Mouse (Mus musculus) Muller cell, postnatal 12 days (primary cell): ENCODE results near the gene Cd27.
A peak's percentile ranks its signal among the peaks of the same experiment; 100 is the strongest.
"Not testable (repeated sequence)": the region's sequence is repeated elsewhere in the genome, so short reads cannot be mapped to it uniquely, and the experiment has no call there.

Source experiments
- DNase-seq: peaks from one replicate; pipeline ENCODE4 v3.0.0-alpha.2; 2015; ENCODE audit errors: inconsistent ontology term

The Cd27 gene

DNA sequence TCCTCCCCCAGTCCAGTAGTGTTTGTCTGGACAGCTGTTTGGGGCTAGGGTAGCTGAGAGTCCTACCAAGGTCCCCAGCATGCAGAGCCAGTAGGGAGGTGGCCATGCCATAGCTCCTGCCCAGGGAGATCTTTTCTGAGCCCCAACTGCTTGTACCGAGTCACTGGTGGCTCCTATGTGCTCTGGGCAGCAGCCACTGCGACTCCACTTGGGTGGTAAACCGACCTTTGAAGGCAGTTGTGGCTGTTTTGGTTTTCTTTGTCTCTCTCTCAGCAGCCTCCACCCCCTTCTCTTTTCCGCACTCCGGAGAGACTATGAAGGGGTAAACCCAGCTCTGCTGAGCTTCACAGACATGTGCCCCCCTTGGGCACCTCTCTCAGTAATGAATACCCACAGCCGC, at the start of gene Cd27:
Gene Cd27 (minus strand): TSS at position 229 of the 400 bp plus-strand sequence.
- no peak for DNase-seq

DNA sequence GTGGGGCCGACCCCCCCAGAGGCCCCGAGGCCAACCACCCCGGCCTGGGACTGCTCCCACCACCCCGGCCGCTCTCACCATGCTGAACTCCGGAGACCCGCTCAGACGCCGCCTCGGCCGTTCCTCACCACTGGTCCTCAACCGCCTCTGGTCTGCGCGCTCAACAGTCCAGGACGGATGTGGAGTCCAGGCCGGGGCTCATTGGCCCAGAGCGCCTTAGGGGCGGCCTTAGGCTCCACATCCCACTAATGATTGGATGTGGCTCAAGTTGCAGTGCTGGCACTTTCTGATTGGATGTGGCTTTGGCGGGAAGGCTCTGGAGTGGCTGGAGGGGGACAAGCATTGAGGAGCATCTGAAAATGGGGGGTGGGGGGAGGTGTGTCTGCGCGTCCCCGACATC, 49.1 kb upstream of the Cd27 start, which contains the start of gene Tuba3a:
Gene Tuba3a (minus strand): TSS at position 153 of the 400 bp plus-strand sequence.
- DNase-seq = no peak

DNA sequence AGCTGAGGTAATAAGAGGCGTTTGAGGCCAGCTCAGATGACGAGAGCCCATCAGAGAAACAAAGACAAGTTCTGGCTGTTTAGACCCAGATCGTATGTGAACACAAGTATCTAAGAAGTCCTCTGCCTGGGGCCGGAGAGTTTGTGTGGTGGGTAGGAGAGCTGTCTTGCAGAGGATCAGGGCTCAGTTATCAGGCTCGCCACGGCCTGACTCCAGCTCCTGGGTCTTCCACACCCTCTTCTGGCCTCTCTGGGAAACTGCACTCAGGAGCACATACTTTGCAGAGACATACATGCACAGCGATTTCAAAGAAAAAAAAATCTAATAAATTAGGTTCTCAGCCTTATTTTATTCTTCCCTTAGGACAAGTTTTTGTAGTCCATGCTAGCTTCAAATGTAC, 47.9 kb upstream of the Cd27 start:
- DNase-seq = no peak

DNA sequence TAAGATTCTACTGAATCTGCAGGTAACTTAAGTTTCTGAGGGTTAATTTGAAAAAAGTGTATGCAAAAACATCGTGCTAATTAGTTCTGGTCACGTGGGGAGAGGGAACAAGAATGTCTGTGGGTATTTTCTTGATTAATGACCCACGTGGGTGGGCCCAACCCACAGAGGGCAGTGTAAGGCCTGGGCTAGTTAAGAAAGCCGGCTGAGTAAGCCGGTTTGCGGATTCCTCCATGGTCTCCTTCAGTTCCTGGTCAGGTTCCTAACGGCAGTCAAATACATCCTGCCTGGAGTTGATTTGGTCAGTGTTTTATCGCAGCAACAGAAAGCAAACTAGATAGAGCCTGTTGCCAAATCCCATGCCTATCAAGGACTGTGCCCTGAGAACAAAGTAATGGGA, 47.4 kb upstream of the Cd27 start:
- DNase-seq = peak; percentile 41

DNA sequence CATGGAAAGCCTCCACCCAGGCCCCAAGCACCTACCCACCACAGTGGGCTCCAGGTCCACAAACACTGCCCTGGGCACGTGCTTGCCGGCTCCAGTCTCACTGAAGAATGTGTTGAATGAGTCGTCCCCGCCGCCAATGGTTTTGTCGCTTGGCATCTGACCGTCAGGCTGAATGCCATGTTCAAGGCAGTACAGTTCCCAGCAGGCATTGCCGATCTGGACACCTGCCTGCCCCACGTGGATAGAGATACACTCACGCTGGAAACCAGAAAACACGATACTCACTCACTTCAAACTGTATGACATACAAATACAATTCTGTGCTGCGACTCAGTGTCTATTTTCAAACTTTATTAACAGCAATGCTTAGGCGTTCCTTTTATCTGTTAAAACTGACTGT, 45.9 kb upstream of the Cd27 start:
- not testable (repeated sequence) for DNase-seq

DNA sequence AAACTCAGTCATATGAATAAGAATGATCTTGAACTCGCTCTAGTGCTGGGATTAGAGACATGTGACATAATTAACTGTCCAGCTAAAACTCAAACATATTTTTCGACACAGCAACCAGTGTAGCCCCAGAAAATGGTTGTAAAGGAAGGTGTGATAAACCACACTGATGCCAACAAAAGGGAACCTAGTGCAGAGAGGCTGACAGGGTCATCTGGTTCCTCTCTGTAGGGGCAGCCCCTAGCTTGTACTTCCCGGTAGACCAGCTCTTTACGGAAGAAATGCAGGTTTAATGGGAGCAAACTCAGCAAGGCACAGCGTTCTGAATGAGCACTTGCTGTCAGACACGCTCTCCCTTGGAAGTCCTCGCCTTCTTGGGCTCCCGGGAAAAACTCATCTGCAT, 42.9 kb upstream of the Cd27 start:
- DNase-seq = no peak

DNA sequence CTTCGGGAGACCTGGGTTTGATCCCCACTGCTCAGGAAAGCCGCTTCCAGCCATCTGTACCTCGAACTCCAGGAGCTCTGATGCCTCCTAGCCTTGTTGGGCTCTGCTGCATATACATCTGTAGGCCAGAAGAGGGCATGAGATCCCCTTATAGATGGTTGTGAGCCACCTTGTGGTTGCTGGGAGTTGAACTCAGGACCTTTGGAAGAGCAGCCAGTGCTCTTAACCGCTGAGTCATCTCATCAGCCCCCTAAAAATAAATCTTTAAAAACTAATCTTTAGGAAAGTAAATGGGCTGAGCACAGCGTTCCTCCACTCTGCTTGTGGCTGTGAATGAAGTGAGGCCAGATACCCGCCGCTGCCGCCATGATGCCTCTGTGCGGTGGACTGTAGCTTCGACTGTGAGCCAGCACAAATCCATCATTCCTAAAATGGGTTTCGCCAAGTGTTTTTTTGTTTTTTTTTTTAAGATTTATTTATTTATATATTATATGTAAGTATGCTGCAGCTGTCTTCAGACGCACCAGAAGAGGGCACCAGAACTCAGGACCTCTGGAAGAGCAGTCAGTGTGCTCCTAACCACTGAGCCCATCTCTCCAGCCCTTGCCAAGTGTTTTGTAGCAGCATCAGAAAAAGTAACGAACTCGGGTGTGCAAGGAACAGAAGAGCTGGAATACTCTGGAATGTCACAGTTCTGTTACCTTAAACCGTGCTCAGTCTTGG, 38.2 kb upstream of the Cd27 start:
- DNase-seq = peak; percentile 38

DNA sequence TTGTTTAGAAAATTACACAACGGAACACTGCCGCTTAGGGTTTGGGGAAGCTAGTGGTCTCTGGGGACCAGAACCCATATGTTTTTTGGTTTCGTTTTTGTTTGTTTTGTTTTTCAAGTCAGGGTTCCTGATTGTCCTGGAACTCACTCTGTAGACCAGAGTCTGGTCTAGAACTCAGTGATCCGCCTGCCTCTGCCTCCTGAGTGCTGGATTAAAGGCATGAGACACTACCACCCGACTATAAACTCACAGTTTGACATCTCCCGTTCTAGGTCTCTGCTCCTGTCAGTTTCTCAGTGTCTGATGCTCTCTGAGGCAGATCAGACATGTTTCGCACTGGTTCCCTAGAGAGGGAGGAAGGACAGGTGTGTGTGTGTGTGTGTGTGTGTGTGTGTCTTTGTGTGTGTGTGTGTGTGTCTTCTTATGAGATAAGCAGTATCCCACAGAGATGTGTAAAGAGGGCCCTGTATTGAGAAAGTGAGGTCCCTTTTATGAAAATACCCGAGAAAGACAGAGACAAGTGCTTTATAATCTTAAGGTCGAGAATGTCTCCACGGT, 35.5 kb upstream of the Cd27 start:
- no peak for DNase-seq

DNA sequence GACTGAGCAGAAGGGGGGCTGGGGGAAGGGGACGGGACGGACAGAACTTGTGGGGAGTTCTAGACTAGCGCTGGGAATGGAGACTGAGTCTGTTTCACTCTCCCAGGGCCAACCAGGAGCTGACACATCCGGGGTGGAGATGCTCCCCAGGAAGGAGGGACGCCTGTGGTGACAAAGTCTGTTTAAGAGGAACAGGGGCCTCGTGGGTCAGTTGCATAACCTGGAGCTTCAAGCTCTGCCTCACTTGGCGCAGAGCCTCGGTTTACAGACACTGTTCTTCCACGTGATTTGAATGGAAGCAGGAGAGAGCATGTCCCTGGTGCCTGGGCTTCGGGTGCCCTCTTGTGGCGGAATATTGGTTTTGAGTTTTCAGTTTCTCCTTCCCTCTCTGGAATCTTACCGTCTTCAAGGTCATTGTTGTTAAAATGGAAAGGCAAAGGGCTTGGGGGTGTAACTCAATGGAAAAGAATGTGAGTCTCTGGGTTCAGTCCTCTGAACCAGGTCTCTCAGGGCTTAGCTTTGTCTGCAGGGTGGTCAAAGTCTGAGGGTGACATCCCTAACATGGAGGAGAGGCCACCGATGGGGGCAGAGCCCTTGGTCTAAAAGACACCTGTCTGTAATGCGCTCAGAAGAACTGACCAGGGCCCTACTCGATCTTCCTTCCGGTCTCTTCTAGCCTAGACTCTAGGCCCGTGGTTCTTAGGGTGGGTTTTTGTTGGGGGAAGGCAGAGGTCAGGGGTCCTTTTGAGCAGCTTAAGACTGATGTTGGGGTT, 34.8 kb upstream of the Cd27 start:
- DNase-seq = peak; percentile 92

DNA sequence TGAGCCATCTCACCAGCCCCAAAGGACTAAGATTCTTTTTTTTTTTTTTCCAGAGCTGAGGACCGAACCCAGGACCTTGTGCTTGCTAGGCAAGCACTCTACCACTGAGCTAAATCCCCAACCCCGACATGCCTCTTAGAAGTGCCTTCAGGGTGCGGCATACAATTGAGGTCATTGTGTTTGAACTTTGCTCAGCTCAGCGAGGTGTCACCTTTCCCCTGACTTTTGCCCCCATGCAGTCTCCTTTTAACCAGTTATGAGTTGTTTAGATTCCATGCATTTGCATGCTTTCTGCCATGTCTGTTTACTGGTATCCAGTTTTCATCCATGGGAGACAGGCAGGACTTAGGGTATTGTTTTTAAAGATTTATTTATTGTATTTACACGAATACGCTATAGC, 32.0 kb upstream of the Cd27 start:
- DNase-seq = no peak

DNA sequence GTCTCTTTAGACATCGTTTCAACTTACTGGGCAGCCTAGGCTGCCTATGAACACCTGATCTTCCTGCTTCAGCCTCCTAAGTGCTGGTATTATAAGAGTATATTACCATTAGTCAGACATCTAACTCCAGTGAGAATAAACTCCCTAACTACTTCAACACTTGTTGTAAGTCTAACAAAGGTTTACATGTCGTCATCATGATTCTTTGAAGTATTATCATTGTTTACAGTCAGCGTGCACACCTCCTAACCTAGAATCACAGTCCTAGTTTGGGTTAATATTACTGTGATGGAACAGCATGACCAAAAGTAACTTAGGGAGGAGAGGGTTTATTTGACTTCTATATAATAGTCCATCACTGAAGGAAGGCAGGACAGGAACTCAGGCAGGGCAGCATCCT, 30.7 kb upstream of the Cd27 start:
- DNase-seq = no peak

DNA sequence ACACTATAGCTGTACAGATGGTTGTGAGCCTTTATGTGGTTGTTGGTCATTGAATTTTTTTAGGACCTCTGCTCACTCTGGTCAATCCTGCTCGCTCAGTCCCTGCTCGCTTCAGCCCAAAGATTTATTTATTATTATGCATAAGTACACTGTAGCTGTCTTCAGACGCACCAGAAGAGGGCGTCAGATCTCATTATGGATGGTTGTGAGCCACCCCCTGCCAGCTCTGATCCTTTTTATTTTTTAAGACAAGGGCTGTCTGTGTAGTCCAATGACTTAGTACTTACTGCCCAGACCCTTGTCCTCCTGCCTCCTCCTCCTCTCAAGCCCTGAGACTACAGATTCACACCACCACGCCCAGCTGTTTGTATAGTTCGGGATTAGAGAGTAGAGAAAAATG, 29.8 kb upstream of the Cd27 start:
- DNase-seq = not testable (repeated sequence)

DNA sequence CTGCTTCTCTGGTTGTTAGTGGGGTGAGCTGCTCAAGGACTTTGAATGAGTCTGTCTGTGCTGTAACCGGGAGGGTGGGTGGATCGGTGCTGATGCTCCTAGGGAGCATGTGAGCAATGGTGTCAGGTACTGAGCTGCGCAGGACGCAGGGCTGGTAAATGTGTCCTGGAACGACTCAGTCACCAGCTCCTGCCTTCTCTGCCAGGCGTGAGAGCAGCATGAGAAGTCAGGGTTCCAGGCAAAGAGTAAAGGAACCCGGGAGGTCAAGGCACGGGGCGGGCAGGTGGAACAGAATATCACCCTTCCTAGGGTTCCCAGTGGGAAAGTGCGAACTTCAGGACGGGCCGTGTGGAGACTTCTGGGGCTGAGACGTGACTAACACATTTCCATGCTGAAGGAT, 29.3 kb upstream of the Cd27 start:
- DNase-seq = no peak

DNA sequence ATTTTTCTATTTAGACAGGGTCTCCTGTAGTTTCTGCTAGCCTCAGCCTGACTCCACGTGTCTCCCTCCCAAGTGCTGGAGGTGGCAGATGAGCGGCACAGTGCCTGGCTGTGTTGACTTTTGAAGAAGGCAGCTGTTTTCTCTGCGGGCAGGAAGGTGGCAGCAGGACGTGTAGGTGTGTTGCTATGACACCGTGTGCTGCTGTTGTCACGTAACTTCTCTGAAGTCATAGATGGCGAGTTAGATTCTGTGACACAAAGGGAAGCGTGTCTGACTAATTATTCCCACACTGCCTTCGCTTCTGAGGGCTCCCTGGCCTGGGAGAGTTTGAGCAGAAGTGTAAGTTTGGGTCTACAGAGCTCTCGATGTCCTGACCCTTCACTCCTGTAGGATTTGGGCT, 28.4 kb upstream of the Cd27 start:
- no peak for DNase-seq

DNA sequence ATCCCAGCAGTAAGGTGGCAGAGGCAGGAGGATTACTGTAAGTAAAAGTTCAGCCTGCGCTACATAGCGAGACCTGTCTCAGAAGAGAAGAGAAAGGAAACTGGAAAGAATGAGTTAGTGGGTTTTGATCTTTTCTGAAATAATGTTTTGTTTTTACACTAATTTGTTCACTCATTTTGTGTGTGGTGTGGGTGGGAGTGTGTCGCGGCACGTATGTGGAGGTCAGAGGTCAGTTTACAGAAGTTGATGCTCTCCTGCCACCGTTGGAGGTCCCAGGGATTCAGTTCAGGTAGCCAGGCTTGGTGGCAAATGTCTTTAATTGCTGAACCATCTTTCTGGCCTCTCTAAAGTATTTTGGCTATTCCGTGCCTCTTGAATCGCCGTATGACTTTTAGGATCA, 27.4 kb upstream of the Cd27 start:
- DNase-seq = no peak

DNA sequence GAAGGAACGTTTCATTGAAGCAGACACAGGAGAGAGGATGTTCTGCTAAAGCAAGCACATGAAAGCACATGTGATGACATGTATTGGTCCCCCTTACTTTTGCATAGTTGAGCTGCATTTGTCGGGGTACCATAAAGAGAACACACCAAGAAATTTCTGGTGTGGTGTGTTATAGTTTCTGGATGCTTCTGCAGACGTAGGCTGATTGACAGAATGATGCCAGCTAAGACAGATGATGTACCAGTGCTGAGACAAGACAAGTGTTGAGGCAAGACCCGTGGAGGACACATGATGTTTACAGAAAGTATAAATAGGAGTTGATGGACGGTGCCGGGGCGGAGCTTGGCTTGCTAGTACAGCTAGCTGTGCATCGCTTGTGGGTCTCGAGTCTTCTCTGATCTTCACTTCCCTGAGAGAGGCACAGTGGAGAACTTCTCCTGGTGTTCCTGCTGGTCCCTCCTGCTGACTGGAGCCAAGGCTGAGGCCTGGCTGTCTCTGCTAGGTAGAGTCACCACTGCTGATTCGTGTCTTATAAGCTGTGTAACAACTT, 23.3 kb upstream of the Cd27 start:
- DNase-seq = no peak

DNA sequence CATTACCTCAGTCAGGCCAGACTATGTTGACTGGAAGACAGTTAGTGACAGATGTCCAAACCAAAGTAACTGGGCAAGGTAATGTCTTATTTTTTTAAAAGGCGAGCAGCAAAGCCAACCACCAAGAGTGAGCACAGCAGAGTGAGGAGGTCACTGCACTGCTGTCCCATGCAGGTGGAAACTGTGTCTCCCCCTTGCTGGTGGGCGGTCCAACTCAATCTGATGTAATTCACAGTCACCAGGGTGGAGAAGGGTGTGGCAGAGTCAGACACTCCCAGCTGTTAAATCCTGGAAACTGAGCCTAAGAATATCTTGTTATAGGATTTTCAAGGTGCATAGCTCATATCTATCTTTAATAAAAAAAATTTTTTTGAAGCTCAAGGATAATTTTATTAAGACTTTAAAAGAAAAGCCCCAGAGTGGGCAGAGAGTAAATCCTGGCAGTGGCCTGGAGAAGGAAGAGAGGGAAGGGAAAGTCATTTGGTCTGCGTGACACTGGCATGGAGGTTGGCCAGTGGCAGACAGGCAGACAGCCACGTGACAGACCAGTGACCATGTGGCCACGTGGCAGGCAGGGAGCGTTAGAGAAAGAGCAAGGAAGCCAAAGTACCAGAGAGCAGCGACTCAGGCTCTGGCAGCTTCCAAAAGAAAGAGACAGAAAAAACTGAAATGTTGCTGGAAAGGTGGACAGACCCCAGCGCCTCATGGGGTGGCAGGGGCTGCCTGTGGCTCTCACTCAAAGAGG, 19.6 kb upstream of the Cd27 start:
- DNase-seq = no peak

DNA sequence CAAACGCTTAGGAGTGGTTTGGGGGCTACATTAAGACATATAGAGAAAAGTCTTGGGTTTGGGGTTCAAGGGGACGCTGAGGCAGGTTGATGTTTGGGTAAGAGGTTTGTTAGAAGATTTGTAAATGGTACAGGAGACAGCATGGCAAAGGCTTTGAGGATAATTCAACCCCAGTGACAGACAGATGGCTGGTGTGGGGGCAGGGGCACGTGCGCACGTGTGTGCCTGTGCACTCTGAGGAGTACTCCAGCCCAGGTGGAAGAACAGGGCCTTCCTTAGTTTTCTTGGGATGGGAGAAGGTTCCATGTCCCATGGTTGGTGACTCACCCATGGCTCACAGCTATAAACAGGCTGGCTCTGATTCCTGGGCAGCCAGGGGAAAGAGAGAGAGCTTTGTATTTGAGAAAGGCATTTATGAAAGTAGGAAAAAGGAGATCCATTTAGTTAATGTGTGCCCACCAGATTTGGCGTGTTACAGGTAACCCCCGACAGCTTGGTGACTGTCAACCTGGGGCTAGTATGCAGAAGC, 18.8 kb upstream of the Cd27 start:
- DNase-seq = peak; percentile 29

DNA sequence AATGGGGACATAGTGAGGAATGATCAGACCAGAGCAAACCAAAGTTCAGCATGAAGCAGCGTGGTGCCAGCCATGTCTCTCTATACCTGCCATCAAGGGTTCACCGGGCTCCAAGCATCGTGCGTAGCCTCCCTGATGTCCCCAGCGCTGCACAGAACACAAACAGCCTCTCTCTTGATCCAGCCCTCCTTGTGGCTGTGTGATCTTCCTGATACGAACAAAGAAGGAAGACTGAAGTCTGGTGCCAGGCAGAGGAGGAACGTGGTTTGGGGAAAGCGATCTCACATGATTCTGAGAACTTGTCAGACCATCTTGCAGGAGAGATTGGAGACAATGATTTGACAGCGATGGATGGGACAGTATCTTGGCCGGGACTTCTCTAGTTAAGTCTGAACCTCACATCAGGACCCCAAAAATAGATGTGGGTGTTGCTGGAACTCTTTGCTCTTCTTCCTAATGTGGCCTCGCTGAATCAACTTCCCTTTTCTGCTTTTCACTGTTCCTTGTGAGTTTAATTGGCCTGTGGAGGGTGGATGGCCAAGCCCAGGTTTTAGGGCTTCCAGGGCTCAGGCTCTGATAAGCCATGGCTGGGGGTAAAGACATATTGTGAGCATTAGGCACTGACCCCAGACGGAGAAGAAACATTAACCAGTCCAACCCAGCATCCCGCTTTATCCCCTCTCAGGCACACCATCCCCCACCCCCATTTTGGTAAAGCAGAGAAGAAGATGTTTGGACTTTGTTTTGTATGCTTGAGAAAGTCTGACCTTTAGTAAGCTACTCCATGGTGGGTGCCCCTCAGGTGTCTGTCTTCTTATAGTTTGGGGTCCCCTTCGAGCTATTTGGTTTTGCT, 17.3 kb upstream of the Cd27 start:
- DNase-seq = no peak

DNA sequence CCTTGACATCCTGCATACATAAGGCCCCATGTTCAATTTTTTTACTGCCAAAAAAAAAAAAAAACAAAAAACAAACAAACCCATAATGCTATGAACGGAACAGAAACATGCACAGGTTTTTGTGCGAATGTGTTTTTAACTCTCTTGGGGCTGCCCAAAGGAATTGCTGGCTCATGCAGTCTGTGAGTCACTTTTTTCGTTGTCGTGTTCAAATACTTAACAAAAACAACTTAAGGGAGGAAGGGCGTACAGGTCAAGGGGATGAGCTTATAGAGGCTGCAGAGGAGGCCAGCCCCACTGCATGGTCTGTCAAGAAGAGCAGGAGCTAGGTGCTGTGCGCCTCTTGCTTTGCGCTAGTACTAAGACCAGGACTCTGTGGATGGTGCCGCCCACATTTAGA, 15.9 kb upstream of the Cd27 start:
- no peak for DNase-seq

DNA sequence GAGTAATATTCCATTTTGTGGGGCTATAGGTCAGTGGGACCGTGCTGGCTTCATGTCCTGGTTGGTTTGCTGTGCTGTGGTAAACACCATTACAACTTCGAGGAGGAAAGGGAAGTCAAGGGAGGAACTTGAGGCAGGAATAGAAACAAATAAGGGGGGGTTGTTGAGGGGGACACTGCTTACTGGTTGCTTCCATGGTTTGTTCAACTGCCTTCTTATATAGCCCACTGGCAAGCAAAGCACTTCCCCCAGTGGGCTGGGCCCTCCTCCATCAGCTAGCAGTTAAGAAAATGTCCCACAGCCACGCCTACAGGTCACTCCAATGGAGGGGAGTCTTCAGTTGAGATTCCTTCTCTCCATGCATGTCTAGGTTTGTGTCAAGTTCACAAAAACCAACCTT, 15.5 kb upstream of the Cd27 start:
- no peak for DNase-seq
